Mouse (Mus musculus): Measurements from ENCODE around the gene Pitpnb.
A peak's percentile ranks its signal among the peaks of the same experiment; 100 is the strongest.

Pitpnb gene

GRCm38 (mm10) chr5:111344721-111345400 is 14.3 kb downstream of the Pitpnb start:
- DNase-seq (ENCODE audit: low read depth), result no peak

DNA sequence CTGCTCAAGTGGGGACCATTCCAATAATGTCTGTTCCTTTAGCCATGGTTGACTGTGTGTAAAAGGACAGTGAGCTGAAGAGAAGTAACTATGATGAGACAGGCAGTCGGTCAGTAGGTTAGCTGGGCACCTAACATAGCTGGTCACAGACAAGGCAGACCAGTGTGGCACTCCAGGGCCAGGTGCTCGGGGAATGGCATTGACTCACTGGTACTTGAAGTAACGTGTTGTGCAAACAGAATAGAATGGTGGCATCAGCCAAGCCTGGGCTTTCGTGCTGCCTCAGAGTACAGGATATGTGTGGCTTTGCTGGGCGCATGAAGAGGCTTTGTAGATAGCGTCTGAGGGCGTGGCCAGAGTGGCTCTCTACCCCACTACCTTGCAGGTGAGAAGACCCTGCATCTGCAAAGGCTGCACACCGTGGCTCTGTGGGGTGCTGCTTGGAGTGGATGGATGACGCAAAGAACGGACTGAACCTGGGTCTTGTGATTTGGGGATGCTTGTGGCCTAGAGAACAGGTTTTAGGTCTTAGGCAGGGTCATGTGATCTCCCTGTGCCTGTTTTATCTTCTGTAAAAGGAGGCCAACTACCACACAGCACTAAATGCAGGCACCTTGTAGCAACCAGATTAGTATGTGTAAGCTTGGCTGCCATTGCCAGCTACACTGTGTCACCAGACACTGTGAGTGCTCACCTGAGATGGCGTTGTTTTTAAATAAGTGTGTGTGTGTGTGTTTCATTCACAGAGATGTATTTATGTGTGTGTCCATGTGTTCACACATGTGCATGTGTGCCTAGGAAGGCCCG is 26.5 kb downstream of the Pitpnb start:
- no peak for DNase-seq (ENCODE audit: low read depth)

GRCm38 (mm10) chr5:111360546-111360945 is 30.0 kb downstream of the Pitpnb start:
- DNase-seq (ENCODE audit: low read depth), result no peak

- no peak for DNase-seq (ENCODE audit: low read depth)
Observed at GRCm38 (mm10) chr5:111361058-111361457, 30.5 kb downstream of the Pitpnb start.

DNA sequence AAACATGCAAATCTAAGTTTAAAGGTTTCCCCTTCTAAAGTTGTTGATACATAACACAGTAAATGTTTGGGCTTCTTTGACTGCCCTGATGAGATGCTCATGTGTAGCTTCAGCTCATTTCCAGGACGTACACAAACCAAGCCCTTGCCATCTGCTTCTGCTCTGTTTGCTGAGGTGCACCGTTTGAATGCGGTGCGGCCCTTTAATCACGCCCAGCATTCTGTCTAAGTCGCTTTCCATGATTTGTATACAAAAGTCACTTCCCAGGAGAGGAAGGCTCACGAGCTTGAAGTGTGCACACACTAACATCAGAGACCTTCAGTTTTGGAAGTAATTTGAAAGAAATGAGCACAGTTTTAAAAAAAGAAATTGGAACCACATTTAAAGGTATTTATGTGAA is 31.3 kb downstream of the Pitpnb start:
- no peak for DNase-seq (ENCODE audit: low read depth)

DNA sequence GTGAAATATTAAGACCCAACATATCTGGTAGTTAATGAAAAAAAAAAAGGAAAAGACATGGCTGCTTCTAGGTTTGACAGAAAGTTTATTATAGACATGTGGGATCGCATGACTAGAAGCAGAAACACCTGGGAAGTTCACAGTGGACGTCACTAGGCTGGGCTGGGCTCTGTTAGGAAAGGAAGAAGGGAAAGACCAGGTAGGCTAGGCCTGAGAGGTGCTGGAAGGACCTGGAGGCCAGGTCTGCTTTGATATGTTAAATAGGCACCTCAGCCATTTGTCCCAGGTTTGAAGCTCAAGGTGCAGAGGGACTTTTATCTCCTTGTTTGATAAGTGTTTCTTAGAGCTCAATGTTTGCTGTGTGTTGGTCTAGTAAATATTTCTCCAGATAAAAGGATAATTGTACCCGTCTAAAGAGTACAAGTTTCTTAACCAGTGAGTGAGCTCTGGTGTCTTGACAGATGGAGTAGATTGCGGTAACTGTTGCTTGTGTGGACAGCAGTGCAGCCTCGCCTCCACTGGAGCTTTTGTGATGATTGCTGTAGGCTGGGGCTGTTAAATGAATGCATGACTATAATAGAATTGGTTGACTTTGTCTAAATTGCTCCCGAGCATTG is 33.0 kb downstream of the Pitpnb start:
- DNase-seq (ENCODE audit: low read depth), result no peak

- peak; percentile 36 for DNase-seq (ENCODE audit: low read depth)
Observed at GRCm38 (mm10) chr5:111364533-111364932, 34.0 kb downstream of the Pitpnb start.

- DNase-seq (ENCODE audit: low read depth), result no peak
Observed at GRCm38 (mm10) chr5:111366140-111366539, 35.6 kb downstream of the Pitpnb start.

DNA sequence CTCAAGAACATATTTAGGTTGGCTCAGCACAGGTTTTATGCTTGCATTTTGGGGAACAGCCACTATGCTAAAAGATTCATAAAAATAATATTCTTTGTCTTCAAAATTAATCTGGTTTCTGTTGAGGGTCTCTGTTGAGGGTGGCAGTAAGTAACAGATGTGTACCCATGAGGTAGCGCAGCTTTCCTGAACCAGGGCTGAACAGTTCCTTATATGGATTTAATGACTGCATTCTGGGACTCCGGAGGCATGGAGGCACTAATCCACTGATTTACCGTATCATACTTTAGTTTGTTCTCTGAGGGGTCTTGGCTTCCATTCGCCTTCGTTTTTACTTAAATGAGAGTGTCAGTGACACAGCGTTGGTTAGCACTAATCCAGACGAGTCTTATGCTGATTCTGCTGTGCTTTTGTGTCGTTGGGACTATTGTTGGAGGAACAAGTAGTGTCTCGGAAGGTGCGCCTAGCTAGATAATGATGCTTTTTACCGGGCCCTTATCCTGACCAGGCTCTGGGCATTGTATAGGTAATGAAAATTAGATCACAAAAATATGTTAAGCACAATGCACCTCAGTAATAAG is 37.5 kb downstream of the Pitpnb start:
- no peak for DNase-seq (ENCODE audit: low read depth)

GRCm38 (mm10) chr5:111368576-111368975 is 38.0 kb downstream of the Pitpnb start:
- DNase-seq (ENCODE audit: low read depth), result no peak

DNA sequence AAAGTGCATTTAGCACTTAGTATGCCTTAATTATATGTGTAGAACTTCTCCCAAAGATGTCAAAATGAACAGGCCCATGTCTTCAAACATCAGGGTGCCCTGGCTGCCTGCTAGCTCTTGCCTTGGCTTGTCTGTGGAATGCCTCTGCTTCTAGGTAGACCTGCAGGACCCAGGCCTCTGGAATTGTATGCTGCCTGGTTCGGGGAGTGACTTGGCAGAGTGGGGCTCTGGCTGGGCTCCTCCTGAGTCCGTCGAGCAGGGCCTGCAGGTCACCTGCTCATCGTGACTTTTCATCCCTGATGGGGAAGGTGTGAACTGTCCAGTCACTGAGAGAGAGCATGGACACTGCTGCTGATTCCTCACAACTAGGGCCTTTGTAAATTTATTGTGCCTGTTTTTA is 45.1 kb downstream of the Pitpnb start:
- no peak for DNase-seq (ENCODE audit: low read depth)

DNA sequence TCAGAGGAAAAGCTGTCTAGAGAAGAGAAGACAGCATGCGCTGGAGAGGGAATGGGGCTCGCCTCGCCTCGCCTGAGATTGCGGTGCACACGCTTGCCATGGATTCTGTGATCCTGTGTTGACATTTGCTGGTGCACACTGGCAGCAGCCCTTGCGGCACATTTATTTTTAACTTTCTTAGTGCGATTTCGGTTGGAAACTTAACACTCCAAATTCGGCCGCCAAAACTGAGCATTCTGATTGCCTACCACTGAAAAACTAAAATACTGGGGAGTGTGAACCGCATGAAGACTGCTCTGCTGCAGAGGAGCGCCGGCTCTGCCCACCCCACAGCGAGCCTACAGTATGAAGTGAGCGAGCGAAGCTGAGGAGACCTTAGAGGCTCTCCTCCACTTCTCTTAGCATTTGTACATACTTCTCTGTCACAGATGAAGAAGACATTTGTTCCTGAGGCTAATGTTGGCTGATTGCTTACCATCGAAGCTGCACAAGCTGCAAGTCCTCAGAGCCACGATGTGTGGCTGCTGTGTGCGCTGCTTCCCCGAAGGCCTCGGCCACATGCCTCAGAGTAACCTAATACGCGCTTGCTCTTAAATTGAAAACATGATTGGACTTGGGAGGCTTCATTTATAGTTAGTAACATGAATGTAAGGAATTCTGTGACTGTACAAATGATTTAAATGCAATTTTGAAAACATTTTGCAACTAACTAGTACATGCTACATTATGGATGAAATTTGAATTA is 45.9 kb downstream of the Pitpnb start:
- DNase-seq (ENCODE audit: low read depth), result no peak

- DNase-seq (ENCODE audit: low read depth), result no peak
Observed at GRCm38 (mm10) chr5:111378126-111378993, 47.8 kb downstream of the Pitpnb start.

GRCm38 (mm10) chr5:111383335-111383734 is 52.8 kb downstream of the Pitpnb start:
- DNase-seq (ENCODE audit: low read depth), result no peak

GRCm38 (mm10) chr5:111390911-111391310 is 60.3 kb downstream of the Pitpnb start:
- DNase-seq (ENCODE audit: low read depth), result no peak

DNA sequence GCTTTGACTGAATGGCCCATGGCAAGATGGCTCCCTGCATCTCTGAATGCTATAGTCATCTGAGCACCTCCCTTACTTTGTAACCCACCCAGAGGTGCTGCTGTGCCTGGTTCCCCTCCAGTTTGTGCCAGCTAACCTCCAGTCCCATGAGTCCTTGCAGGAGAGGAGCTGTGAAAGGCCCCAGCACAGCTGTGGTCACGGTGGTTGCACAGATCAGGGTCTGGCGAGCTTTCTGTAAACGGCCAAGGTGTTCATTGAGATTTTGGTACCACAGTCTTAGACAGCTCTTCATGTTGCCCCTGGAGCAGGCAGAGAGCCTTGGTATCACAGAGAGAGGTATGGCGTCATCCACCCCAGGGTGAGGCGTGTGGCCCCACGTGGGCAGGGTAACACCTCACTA is 60.9 kb downstream of the Pitpnb start:
- DNase-seq (ENCODE audit: low read depth), result no peak

DNA sequence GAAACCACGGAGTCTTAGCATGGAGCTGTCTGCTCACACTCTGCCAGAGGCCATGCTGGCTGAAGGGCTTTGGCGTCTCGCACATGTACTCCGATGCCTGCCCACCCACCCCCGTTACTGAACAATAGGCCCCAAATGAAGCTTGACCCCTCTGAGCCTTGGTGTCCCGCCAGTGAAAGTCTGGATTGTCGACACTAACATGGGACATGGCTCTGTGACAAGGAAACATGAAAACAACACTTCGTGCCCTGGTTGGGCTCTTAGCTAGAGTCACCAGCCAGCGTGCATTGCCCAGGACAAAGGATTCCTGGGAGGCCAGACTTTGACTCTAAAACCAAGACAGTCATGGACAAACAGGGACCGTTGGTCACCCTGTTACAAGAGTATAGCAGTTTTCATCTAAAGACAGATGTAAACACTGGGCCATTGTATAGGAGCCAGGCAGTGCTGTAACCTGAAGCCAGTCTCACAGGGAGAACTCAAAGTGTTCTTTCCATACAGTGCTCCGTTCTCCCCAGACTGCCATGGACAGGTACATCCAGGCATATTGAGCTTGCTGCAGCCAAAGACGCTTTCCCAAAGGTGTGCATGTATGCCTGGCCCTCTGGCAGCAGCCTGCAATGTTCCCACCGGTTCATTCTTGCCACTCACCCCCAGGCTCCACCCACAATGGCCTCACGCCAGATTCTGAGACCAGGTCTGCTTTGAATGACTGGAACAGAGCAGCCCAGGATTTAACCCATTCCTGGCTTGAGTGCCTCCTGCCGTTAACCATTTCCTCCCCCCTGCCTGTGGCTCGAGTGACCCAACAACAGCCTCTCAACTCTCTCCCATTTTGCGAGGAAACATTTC is 63.0 kb downstream of the Pitpnb start:
- no peak for DNase-seq (ENCODE audit: low read depth)

DNA sequence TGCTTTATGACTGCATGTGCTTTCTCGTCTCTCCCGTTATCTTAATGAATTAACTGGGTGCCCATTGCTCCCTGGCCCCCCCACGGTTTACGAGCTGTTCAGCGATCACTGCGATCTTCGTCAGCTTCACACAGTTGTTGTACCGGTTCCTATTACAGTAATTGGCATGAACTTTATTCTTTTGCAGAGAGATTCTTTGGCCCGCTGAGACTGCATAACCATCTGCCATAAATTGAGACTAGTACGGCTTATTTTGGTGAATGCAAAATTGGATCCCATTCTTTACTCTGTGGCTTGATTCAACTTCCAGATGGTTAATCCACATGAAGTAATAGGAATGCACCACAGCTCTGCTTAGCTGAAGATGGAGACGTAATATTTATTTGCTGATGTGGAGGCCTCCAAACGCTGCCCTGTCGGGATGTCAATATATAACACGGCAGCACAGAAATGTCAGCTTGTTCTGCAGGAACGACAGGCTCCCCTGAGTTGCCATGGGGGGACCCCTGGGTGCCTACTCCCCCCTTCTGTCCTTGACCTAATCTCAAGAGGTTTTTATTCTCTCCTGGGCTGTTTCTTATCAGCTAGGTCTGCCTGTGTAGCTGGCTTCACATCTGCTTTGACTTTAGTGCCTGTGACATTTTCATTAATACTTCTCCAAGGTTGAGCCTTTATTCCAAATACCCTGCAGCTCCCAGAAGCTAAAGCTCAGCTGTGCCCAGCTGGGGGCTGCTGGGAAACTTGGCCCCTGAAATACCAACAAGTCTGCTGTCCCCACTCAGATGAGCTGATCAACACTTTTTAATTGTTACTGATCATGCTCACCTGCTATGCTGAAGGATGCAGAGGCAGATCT is 63.9 kb downstream of the Pitpnb start:
- DNase-seq (ENCODE audit: low read depth), result no peak

GRCm38 (mm10) chr5:111395771-111396170 is 65.2 kb downstream of the Pitpnb start:
- no peak for DNase-seq (ENCODE audit: low read depth)
